Mouse (Mus musculus) activated CD4-positive, CD25-positive, alpha-beta regulatory T cell (primary cell): ENCODE measurements around the gene Dnah5. TPM values are rescaled to one million over a fixed set of nuclear protein-coding genes. Genes with fewer than 3 reads are reported as not detected.

Experiments used
- polyA plus RNA-seq, 2 experiments: library from polyadenylated mRNA; unstranded; fragments of 100-300 nt; shearing (Covaris generic); gene quantifications; one replicate each; pipeline ENCODE4 v1.2.1; 2017

Gene Dnah5
- under 1 TPM in 1 of 2 experiments, not detected in 1; 0.02 TPM for polyA plus RNA-seq

GRCm38 (mm10) chr15:28203111-28204075, at the start of gene Dnah5:
Gene Dnah5 (plus strand): TSS chr15:28203752.

Other genes starting within 250 kb of the Dnah5 start
- 1 to 10 TPM; 2.3 to 3.9 TPM for gene Trio, start 177.9 kb upstream of the Dnah5 start, polyA plus RNA-seq